Mouse (Mus musculus): ENCODE data around the gene Ptgis.

DNA sequence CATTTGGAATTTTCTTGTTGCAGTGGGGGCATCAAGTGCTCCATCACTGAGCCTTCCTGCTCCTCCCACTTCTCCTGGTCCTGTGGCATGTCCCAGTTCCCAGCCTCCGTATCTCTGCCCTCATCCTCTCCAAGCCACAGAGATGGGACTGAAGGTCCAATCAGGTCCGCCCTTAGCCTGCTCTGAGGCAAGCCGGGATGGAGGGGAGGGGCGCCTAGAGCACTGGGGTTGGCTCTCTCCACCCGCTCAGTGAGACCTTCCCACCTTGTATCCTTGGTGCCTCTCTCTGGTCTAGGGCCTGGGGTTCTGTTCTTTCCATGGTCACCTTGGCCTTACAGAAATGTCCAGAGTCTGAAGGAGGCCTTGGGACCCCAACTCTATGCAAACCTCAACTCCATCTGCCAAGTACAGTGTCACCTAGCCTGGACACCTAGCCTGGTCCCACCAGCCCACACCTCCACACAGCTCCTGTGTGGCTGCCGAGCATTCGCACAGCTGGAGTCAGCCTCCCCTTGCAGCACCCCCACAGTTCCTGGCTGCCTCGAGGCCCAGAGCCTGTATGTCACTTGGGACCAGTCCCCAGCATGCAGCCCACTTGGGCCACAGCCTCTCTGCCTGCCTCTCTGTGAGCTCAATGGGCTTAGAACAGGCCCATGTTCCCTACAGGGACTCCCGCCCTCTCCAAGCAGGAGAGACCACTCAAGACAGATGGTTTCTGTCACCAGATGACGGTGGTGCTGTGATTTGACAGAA, 34.5 kb upstream of the Ptgis start:
- TF ChIP-seq CTCF (IDR thresholded peaks at IDR 0.05; ENCODE audit: insufficient read depth, low read depth, low read length) = no peak
- no peak for TF ChIP-seq POLR2A (IDR thresholded peaks at IDR 0.05; ENCODE audit: insufficient read depth, low read depth, low read length)

Data from olfactory bulb, adult 2 months (tissue).